Mouse (Mus musculus): Measurements from ENCODE around the gene Csnk1g1. TPM values are rescaled to one million over a fixed set of nuclear protein-coding genes. Genes with fewer than 3 reads are reported as not detected.

Csnk1g1 gene
- polyA plus RNA-seq, 1 experiment from 2014 or later: 30.2 TPM

DNA sequence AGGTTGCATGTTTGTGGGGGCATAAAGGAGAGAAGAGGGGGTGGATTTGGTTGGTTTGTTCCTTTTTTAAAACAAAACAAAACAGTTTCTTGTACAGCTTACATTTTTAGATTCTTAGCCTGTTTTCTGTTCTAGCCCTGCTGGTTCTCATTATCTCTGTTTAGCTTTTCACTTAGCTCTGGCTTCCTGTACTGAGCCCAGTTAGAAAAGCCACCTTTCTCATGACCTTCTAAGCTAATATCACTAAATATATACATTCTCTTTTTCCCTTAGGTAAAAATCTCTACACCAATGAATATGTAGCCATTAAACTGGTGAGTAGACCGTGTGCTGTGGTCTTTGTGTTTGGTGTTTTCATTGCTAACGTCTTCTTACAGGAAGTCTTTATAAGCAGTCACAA lies 64.5 kb downstream of the Csnk1g1 start:
- Histone ChIP-seq H3K9ac (replicated peaks; ENCODE audit: low read depth, low read length) (no peak overlapping the region), H3K4me3 (ENCODE audit: low read depth, low read length) (no peak overlapping the region), H3K4me2 (ENCODE audit: low read depth, low read length) (no peak overlapping the region), H3K27ac (ENCODE audit: low read depth, low read length) (no peak overlapping the region), H3K36me3 (ENCODE audit: control insufficient read depth, insufficient read depth, low read length) (no peaks in the 10 kb centered on the region), H3K27me3 (ENCODE audit: control insufficient read depth, insufficient read depth, low read length) (no peaks in the 10 kb centered on the region), H3K4me1 (ENCODE audit: control insufficient read depth, insufficient read depth, low read length) (no peaks in the 10 kb centered on the region), H3K9me3 (ENCODE audit: control insufficient read depth, low read length) (no peaks in the 10 kb centered on the region)
- WGBS: 69% methylated on average over 2 of the region's 2 CpGs
- ATAC-seq (ENCODE audit: low read depth): no peak

DNA sequence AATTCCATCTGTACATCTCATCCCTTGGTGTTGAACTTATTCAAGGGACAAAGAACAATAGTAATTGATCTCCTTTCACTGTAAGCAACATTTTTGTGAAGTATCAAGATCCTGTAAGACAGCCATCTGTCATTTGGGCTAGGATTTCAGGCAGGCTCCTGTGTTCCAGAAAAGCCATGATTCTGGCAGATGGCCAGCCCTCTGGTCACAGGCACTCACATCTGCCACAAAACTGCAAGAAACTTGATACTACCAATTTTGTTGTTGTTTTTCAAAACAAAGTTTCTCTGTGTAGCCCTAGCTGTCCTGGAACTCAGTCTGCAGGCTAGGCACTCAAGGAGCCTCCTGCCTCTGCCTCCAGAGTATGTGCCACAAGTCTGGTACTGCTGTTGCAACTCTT lies 67.2 kb downstream of the Csnk1g1 start:
- Histone ChIP-seq H3K4me1 (ENCODE audit: control insufficient read depth, insufficient read depth, low read length) (no peaks in the 10 kb centered on the region), H3K27ac (ENCODE audit: low read depth, low read length) (no peak overlapping the region), H3K4me3 (ENCODE audit: low read depth, low read length) (no peak overlapping the region), H3K27me3 (ENCODE audit: control insufficient read depth, insufficient read depth, low read length) (no peaks in the 10 kb centered on the region), H3K9ac (replicated peaks; ENCODE audit: low read depth, low read length) (no peak overlapping the region), H3K36me3 (ENCODE audit: control insufficient read depth, insufficient read depth, low read length) (no peaks in the 10 kb centered on the region), H3K9me3 (ENCODE audit: control insufficient read depth, low read length) (no peaks in the 10 kb centered on the region), H3K4me2 (ENCODE audit: low read depth, low read length) (no peak overlapping the region)
- no peak for ATAC-seq (ENCODE audit: low read depth)

DNA sequence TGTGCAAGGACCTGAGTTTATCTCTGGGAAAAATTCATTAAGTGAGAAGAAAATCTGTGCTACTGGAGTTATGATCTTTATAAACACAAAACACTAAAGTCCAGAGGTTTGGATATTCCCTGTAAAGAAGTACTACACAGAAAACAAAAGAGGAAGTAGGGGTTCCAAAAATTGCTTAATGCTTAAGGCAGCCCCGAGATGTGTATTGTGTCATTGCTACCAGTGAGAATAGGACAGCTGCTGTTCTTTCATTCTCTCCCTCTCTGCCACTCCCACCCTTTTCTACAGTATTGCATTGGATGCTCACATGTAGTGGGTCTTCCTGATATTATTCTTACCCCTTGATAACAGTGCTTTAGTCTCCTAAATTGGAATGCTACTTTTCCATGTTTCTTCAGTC lies 74.1 kb downstream of the Csnk1g1 start:
- no peaks in the 10 kb centered on the region for H3K9me3 ChIP-seq (ENCODE audit: control insufficient read depth, low read length)
- H3K36me3 ChIP-seq (ENCODE audit: control insufficient read depth, insufficient read depth, low read length): no peaks in the 10 kb centered on the region
- 78% methylated on average over 1 of the region's 1 CpGs for WGBS
- no peak for ATAC-seq (ENCODE audit: low read depth)
- H3K9ac ChIP-seq (replicated peaks; ENCODE audit: low read depth, low read length): no peak overlapping the region
- no peaks in the 10 kb centered on the region for H3K27me3 ChIP-seq (ENCODE audit: control insufficient read depth, insufficient read depth, low read length)
- no peaks in the 10 kb centered on the region for H3K4me1 ChIP-seq (ENCODE audit: control insufficient read depth, insufficient read depth, low read length)
- H3K4me3 ChIP-seq (ENCODE audit: low read depth, low read length): no peak overlapping the region
- no peak overlapping the region for H3K27ac ChIP-seq (ENCODE audit: low read depth, low read length)
- H3K4me2 ChIP-seq (ENCODE audit: low read depth, low read length): no peak overlapping the region

DNA sequence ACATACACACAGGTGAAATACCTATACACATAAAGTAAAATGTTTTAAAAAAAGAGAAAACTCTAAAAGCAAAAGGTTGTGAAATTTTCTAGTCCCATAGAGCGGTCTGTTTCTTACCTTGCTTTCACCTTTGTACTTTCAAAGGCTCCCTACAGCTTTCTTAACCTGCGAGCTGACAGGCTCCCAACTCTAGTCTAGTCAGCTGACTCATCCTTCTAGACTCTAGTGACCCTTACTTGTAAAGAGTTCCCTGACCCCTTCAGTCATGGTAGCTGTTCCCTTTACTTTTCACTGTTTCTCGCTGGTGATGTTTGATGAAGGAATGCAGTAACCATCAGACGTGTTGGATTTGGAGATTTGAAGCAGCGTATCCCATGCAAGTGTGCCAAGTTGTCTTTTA lies 78.3 kb downstream of the Csnk1g1 start:
- Histone ChIP-seq H3K9me3 (ENCODE audit: control insufficient read depth, low read length) (no peaks in the 10 kb centered on the region), H3K27ac (ENCODE audit: low read depth, low read length) (no peak overlapping the region), H3K27me3 (ENCODE audit: control insufficient read depth, insufficient read depth, low read length) (no peaks in the 10 kb centered on the region), H3K4me1 (ENCODE audit: control insufficient read depth, insufficient read depth, low read length) (no peaks in the 10 kb centered on the region), H3K4me2 (ENCODE audit: low read depth, low read length) (no peak overlapping the region), H3K36me3 (ENCODE audit: control insufficient read depth, insufficient read depth, low read length) (no peaks in the 10 kb centered on the region), H3K4me3 (ENCODE audit: low read depth, low read length) (no peak overlapping the region), H3K9ac (replicated peaks; ENCODE audit: low read depth, low read length) (no peak overlapping the region)
- no peak for ATAC-seq (ENCODE audit: low read depth)
- whole genome bisulfite sequencing: 95% methylated on average over 5 of the region's 5 CpGs

DNA sequence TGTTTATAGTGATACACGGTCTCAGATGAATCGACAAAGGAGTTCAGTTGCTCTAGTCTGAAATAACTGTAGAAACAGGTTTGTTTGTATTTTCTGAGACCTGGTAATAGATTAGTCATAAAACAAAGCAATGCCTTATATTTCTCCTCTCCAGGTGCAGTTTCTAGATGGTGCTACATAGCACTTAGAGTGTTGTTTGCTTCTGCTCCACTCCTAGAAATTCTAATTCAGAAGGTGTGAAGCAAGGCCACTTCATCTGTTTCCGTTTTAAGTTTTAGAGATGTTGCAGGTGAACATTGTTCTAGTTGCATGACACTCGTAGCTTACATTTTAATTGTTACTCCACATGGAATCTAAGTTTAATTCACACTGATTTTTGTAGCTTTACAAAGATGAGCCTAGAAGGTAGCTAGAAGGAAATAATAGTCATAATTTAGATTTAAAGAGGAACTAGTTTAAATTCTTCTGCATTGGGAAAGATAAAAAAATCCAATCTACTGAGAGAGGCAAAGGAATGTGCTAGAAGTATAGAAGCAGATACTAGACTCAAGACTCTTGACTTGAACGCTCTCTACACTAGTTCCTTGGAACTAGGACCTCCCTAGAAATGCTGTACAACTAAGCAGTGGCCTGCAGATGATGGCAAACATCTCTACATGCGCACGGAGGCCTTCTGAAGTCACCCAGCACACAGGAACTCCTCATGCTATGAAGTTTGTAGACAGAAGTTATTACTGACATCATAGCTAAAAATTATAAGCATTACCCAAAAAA lies 87.1 kb downstream of the Csnk1g1 start:
- Histone ChIP-seq H3K9ac (replicated peaks; ENCODE audit: low read depth, low read length) (no peak overlapping the region), H3K4me3 (ENCODE audit: low read depth, low read length) (no peak overlapping the region), H3K4me2 (ENCODE audit: low read depth, low read length) (no peak overlapping the region), H3K9me3 (ENCODE audit: control insufficient read depth, low read length) (no peaks in the 10 kb centered on the region), H3K36me3 (ENCODE audit: control insufficient read depth, insufficient read depth, low read length) (no peaks in the 10 kb centered on the region), H3K4me1 (ENCODE audit: control insufficient read depth, insufficient read depth, low read length) (no peaks in the 10 kb centered on the region), H3K27me3 (ENCODE audit: control insufficient read depth, insufficient read depth, low read length) (no peaks in the 10 kb centered on the region), H3K27ac (ENCODE audit: low read depth, low read length) (no peak overlapping the region)
- WGBS: 96% methylated on average over 7 of the region's 7 CpGs
- ATAC-seq (ENCODE audit: low read depth): no peak

DNA sequence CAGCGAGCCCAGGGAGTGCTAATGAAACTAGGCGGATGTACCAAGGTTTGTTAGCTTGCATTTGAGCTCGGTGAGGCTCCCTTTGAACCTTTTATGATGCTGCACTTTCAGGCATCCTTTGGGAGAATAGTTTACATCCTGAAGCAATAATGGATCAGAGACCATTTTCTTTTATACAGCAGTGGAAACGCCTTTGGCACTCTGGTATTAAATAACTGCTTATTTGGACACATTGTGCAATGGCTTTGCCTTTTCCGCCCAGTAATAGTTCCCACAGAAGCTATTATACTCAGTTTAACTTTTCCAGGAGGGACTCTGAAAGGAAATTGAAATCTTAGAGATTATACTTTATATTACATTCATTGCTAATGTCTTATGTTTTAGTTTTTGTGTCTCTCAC lies 90.2 kb downstream of the Csnk1g1 start:
- no peaks in the 10 kb centered on the region for H3K27me3 ChIP-seq (ENCODE audit: control insufficient read depth, insufficient read depth, low read length)
- no peaks in the 10 kb centered on the region for H3K36me3 ChIP-seq (ENCODE audit: control insufficient read depth, insufficient read depth, low read length)
- H3K9ac ChIP-seq (replicated peaks; ENCODE audit: low read depth, low read length): no peak overlapping the region
- no peak overlapping the region for H3K4me2 ChIP-seq (ENCODE audit: low read depth, low read length)
- no peak overlapping the region for H3K4me3 ChIP-seq (ENCODE audit: low read depth, low read length)
- ATAC-seq (ENCODE audit: low read depth): no peak
- 24% methylated on average over 5 of the region's 5 CpGs for WGBS
- no peak overlapping the region for H3K27ac ChIP-seq (ENCODE audit: low read depth, low read length)
- H3K4me1 ChIP-seq (ENCODE audit: control insufficient read depth, insufficient read depth, low read length): no peaks in the 10 kb centered on the region
- H3K9me3 ChIP-seq (ENCODE audit: control insufficient read depth, low read length): no peaks in the 10 kb centered on the region

DNA sequence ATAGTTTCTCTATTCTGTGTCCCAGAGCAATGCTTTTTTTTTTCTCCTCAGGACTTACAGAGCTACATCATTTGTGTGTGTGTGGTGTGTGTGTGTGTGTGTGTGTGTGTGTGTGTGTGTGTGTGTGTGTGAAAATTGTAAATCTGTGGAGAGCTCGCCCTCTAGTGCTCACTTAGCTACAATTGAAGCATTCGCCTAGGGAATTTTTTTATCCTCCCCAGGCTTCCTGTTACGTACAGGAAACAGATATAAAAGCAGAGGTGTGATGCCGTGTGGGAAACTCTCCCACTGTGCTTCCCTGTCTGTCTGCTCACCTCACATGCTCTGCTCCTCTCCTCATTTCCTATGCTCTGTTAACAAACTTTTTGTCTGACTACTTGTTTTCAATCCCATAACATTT lies 95.7 kb downstream of the Csnk1g1 start:
- WGBS: 37% methylated on average over 4 of the region's 4 CpGs
- no peak overlapping the region for H3K4me2 ChIP-seq (ENCODE audit: low read depth, low read length)
- H3K9ac ChIP-seq (replicated peaks; ENCODE audit: low read depth, low read length): no peak overlapping the region
- 0 out of 2 replicates have a peak, but pooled peaks cover 2% of the 10 kb centered on the region for H3K36me3 ChIP-seq (ENCODE audit: control insufficient read depth, insufficient read depth, low read length)
- H3K27me3 ChIP-seq (ENCODE audit: control insufficient read depth, insufficient read depth, low read length): no peaks in the 10 kb centered on the region
- no peak for ATAC-seq (ENCODE audit: low read depth)
- H3K4me1 ChIP-seq (ENCODE audit: control insufficient read depth, insufficient read depth, low read length): no peaks in the 10 kb centered on the region
- H3K27ac ChIP-seq (ENCODE audit: low read depth, low read length): no peak overlapping the region
- H3K4me3 ChIP-seq (ENCODE audit: low read depth, low read length): no peak overlapping the region
- no peaks in the 10 kb centered on the region for H3K9me3 ChIP-seq (ENCODE audit: control insufficient read depth, low read length)

DNA sequence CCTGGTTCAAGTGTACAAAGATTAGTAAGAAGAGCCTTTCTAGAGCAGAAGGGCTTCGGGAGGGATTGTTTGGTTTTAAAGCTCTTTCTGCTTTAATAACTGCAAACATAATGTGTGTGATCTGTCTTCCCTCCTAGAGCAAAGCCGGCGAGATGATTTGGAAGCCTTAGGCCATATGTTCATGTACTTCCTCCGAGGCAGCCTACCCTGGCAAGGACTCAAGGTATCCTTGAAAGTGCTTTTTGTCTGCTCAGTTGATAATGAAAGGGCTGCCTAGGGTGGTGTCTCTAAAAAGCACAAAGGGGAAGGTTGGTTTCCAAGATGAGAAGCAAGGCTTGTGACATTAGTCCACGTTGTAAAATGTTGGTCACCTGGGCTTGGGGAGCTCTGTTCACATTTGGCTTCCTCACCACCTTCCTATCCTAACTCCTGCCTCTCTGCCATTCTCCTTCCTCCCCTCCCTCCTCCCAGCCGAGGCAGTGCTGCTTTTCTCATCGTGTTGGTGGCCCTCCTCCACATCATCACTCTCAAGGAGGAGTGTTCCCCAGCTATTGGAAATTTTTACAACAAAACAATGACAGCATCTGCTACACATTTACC lies 99.0 kb downstream of the Csnk1g1 start:
- WGBS: 76% methylated on average over 7 of the region's 7 CpGs
- no peak overlapping the region for H3K4me2 ChIP-seq (ENCODE audit: low read depth, low read length)
- H3K4me3 ChIP-seq (ENCODE audit: low read depth, low read length): no peak overlapping the region
- no peak overlapping the region for H3K9ac ChIP-seq (replicated peaks; ENCODE audit: low read depth, low read length)
- no peak overlapping the region for H3K27ac ChIP-seq (ENCODE audit: low read depth, low read length)
- H3K9me3 ChIP-seq (ENCODE audit: control insufficient read depth, low read length): no peaks in the 10 kb centered on the region
- H3K4me1 ChIP-seq (ENCODE audit: control insufficient read depth, insufficient read depth, low read length): no peaks in the 10 kb centered on the region
- no peak for ATAC-seq (ENCODE audit: low read depth)
- 0 out of 2 replicates have a peak, but pooled peaks cover 5% of the 10 kb centered on the region for H3K36me3 ChIP-seq (ENCODE audit: control insufficient read depth, insufficient read depth, low read length)
- no peaks in the 10 kb centered on the region for H3K27me3 ChIP-seq (ENCODE audit: control insufficient read depth, insufficient read depth, low read length)

DNA sequence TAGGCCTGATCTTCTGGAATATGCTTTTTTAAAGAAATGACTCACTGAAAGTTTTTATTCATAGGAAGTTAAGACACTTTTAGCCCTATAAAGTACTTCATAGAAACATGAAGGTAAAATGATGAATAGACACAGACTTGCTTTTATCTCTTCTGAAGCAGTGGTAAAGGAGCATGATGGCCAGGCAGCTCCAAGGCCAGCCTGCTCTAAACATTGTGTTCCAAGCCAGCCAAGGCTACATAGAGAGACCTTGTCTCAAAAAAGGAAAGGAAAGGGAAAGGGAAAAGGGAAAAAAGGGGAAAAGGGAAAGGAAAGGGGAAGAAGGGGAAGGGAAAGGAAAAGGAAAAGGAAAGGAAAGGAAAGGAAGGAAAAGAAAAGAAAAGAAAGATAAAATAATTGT lies 111.9 kb downstream of the Csnk1g1 start:
- H3K27me3 ChIP-seq (ENCODE audit: control insufficient read depth, insufficient read depth, low read length): no peaks in the 10 kb centered on the region
- H3K4me3 ChIP-seq (ENCODE audit: low read depth, low read length): no peak overlapping the region
- H3K27ac ChIP-seq (ENCODE audit: low read depth, low read length): no peak overlapping the region
- H3K4me1 ChIP-seq (ENCODE audit: control insufficient read depth, insufficient read depth, low read length): no peaks in the 10 kb centered on the region
- H3K9ac ChIP-seq (replicated peaks; ENCODE audit: low read depth, low read length): no peak overlapping the region
- ATAC-seq (ENCODE audit: low read depth): no peak
- H3K4me2 ChIP-seq (ENCODE audit: low read depth, low read length): no peak overlapping the region
- no peaks in the 10 kb centered on the region for H3K36me3 ChIP-seq (ENCODE audit: control insufficient read depth, insufficient read depth, low read length)
- no peaks in the 10 kb centered on the region for H3K9me3 ChIP-seq (ENCODE audit: control insufficient read depth, low read length)

Data from neural tube, embryonic 14.5 days (tissue).